9 mouse cellular contexts compared by ENCODE assay signal in the genomic region with DNA sequence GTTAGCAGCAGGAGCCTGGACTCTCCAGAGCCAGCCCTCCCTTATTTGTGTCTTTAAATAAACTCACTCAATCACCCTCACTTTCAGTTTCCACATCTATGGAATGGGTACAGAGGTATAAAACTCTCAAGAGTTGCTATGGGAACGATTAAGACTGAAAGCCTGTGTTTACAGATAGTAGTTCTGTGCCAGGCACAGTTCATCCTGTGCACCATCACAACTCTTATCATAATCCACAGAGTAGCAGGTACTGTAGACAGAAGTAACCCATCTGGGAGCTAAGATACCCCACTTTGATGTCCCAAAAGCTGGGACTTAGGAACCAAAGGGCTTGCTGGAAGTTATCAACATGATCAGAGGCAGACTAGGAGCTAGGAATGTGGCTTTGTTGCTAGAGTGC. TPM values are rescaled to one million over a fixed set of nuclear protein-coding genes. Genes with fewer than 3 reads are reported as not detected.
DNase-seq lines count a peak whose midpoint lies in the region; ATAC-seq lines count a peak whose summit lies in the region.
"Had no signal": no experiment of that assay in that cellular context is flagged by ENCODE, and none has a peak within 500 bp of the region (broad histone marks: within the 10 kb centered on the region; RNA-seq: fewer than 3 reads in every experiment).

No protein-coding gene starts in this region.

- no peak overlapping the region for H3K4me2 ChIP-seq in forebrain, embryonic 15.5 days (replicated peaks)
- peak overlapping the region; percentile 88; the same call in 1 of the 2 replicates for H3K4me2 ChIP-seq in lung, embryonic 16.5 days (ENCODE audit: low read depth, low read length)
- H3K4me2 ChIP-seq in limb, embryonic 15.5 days, result peak overlapping the region; percentile 79
- peak overlapping the region; percentile 71 for H3K4me2 ChIP-seq in stomach, embryonic 14.5 days (replicated peaks; ENCODE audit: low read depth, low read length)

- no peaks in the 10 kb centered on the region for H3K36me3 ChIP-seq in forebrain, embryonic 10.5 days (replicated peaks)
- no peaks in the 10 kb centered on the region for H3K36me3 ChIP-seq in forebrain, embryonic 15.5 days
- H3K36me3 ChIP-seq in lung, embryonic 16.5 days (ENCODE audit: control insufficient read depth, insufficient read depth, low read length), result no peaks in the 10 kb centered on the region
- no peaks in the 10 kb centered on the region for H3K36me3 ChIP-seq in limb, embryonic 15.5 days
- no peaks in the 10 kb centered on the region for H3K36me3 ChIP-seq in stomach, embryonic 14.5 days (ENCODE audit: control insufficient read depth, insufficient read depth, low read length)

- peaks cover 42% of the 10 kb centered on the region for H3K4me1 ChIP-seq in forebrain, embryonic 10.5 days
- peaks cover 19% of the 10 kb centered on the region for H3K4me1 ChIP-seq in forebrain, embryonic 15.5 days
- peaks cover 6% of the 10 kb centered on the region; the same call in 1 of the 2 replicates for H3K4me1 ChIP-seq in lung, embryonic 16.5 days (replicated peaks; ENCODE audit: control insufficient read depth, insufficient read depth, low read length)
- H3K4me1 ChIP-seq in limb, embryonic 15.5 days, result peaks cover 21% of the 10 kb centered on the region
- H3K4me1 ChIP-seq in stomach, embryonic 14.5 days (ENCODE audit: control insufficient read depth, insufficient read depth, low read length), result peaks cover 8% of the 10 kb centered on the region

- ATAC-seq in forebrain, embryonic 15.5 days (replicated peaks), result no peak
- ATAC-seq in lung, embryonic 16.5 days (ENCODE audit: low read depth), result no peak
- no peak for ATAC-seq in limb, embryonic 15.5 days (ENCODE audit: insufficient number of reproducible peaks, low FRiP score, low TSS enrichment, low read depth)
- ATAC-seq in stomach, embryonic 14.5 days (ENCODE audit: insufficient number of reproducible peaks, insufficient read depth, low FRiP score, low read depth), result no peak

- no peak overlapping the region for H3K27ac ChIP-seq in forebrain, embryonic 10.5 days
- no peak overlapping the region for H3K27ac ChIP-seq in forebrain, embryonic 15.5 days (replicated peaks)
- H3K27ac ChIP-seq in lung, embryonic 16.5 days (ENCODE audit: low read length), result no peak overlapping the region
- H3K27ac ChIP-seq in limb, embryonic 15.5 days, result peak overlapping the region; percentile 86
- no peak overlapping the region for H3K27ac ChIP-seq in stomach, embryonic 14.5 days (ENCODE audit: low read length)

- H3K9me3 ChIP-seq in forebrain, embryonic 10.5 days, result no peaks in the 10 kb centered on the region
- no peaks in the 10 kb centered on the region for H3K9me3 ChIP-seq in forebrain, embryonic 15.5 days
- H3K9me3 ChIP-seq in lung, embryonic 16.5 days (ENCODE audit: control insufficient read depth, low read length), result no peaks in the 10 kb centered on the region
- H3K9me3 ChIP-seq in limb, embryonic 15.5 days, result no peaks in the 10 kb centered on the region
- no peaks in the 10 kb centered on the region for H3K9me3 ChIP-seq in stomach, embryonic 14.5 days (ENCODE audit: control insufficient read depth, low read depth, low read length)

- peak overlapping the region; percentile 51; the same call in 1 of the 2 replicates for H3K4me3 ChIP-seq in forebrain, embryonic 10.5 days
- H3K4me3 ChIP-seq in forebrain, embryonic 15.5 days, result no peak overlapping the region
- H3K4me3 ChIP-seq in lung, embryonic 16.5 days (ENCODE audit: low read length), result no peak overlapping the region
- H3K4me3 ChIP-seq in limb, embryonic 15.5 days, result peak overlapping the region; percentile 58
- 0 out of 2 replicates have a peak overlapping the region, but pooled peaks have one; percentile 53 for H3K4me3 ChIP-seq in stomach, embryonic 14.5 days (ENCODE audit: low read depth, low read length)

- H3K9ac ChIP-seq in forebrain, embryonic 15.5 days (replicated peaks), result no peak overlapping the region
- no peak overlapping the region for H3K9ac ChIP-seq in lung, embryonic 16.5 days (ENCODE audit: low read length)
- no peak overlapping the region for H3K9ac ChIP-seq in limb, embryonic 15.5 days
- no peak overlapping the region for H3K9ac ChIP-seq in stomach, embryonic 14.5 days (replicated peaks; ENCODE audit: low read depth, low read length)

- DNase-seq in forebrain, embryonic 10.5 days (ENCODE audit: extremely low spot score, low spot score), result no peak
- no peak for DNase-seq in lung, postnatal 14 days
- no peak for DNase-seq in layer of hippocampus, postnatal 10 days (ENCODE audit: low spot score in 2 of 2)
- DNase-seq in cerebellum, adult 18-20 months, result no peak

- 82% methylated on average over 1 of the region's 1 CpGs for WGBS in forebrain, embryonic 10.5 days
- 85% methylated on average over 1 of the region's 1 CpGs for WGBS in forebrain, embryonic 15.5 days
- WGBS in lung, embryonic 16.5 days, result 59% methylated on average over 1 of the region's 1 CpGs
- 79% methylated on average over 1 of the region's 1 CpGs for WGBS in limb, embryonic 15.5 days
- 56% methylated on average over 1 of the region's 1 CpGs for WGBS in stomach, embryonic 14.5 days

- peaks cover 4% of the 10 kb centered on the region; the same call in 1 of the 2 replicates for H3K27me3 ChIP-seq in forebrain, embryonic 10.5 days (ENCODE audit: poor library complexity, severe bottlenecking)
- no peaks in the 10 kb centered on the region for H3K27me3 ChIP-seq in forebrain, embryonic 15.5 days
- H3K27me3 ChIP-seq in lung, embryonic 16.5 days (ENCODE audit: control insufficient read depth, insufficient read depth, low read depth, low read length), result no peaks in the 10 kb centered on the region
- H3K27me3 ChIP-seq in limb, embryonic 15.5 days, result no peaks in the 10 kb centered on the region
- H3K27me3 ChIP-seq in stomach, embryonic 14.5 days (ENCODE audit: control insufficient read depth, insufficient read depth, low read length), result no peaks in the 10 kb centered on the region

RNA-seq across cellular contexts. Expression of a gene that starts 1.7 kb away (rescaled TPM):
- 28.4 and 33.4 TPM in 2 replicates for polyA plus RNA-seq in forebrain, embryonic 10.5 days (2016; fragmentation: Nextera tagmentation; extraction: Ambion mirVana)
- polyA plus RNA-seq in forebrain, embryonic 15.5 days (2015; fragmentation: Nextera tagmentation; extraction: Ambion mirVana), result 91.0 and 102 TPM in 2 replicates
- polyA plus RNA-seq in lung, embryonic 16.5 days (2015; fragmentation: Nextera tagmentation; extraction: Ambion mirVana), result 95.9 and 116 TPM in 2 replicates
- polyA plus RNA-seq in limb, embryonic 15.5 days (2015; fragmentation: Nextera tagmentation; extraction: Ambion mirVana), result 127 and 128 TPM in 2 replicates
- polyA plus RNA-seq in stomach, embryonic 14.5 days (2014; fragmentation: Nextera tagmentation; extraction: Ambion mirVana), result 112 and 116 TPM in 2 replicates
- total RNA-seq in layer of hippocampus, postnatal 10 days (2021), result 100 to 1,000 TPM; 169 to 181 TPM

RNA-seq across cellular contexts. Expression of a gene that starts 12.6 kb away (rescaled TPM):
- not detected in 2 replicates for polyA plus RNA-seq in forebrain, embryonic 10.5 days (2016; fragmentation: Nextera tagmentation; extraction: Ambion mirVana)
- polyA plus RNA-seq in forebrain, embryonic 15.5 days (2015; fragmentation: Nextera tagmentation; extraction: Ambion mirVana), result 0.19 and 1.1 TPM in 2 replicates
- 1.4 and 1.8 TPM in 2 replicates for polyA plus RNA-seq in lung, embryonic 16.5 days (2015; fragmentation: Nextera tagmentation; extraction: Ambion mirVana)
- not detected in 2 replicates for polyA plus RNA-seq in limb, embryonic 15.5 days (2015; fragmentation: Nextera tagmentation; extraction: Ambion mirVana)
- not detected in 2 replicates for polyA plus RNA-seq in stomach, embryonic 14.5 days (2014; fragmentation: Nextera tagmentation; extraction: Ambion mirVana)
- 1 to 10 TPM; 1.9 to 3.5 TPM for total RNA-seq in layer of hippocampus, postnatal 10 days (2021)
- polyA plus RNA-seq: heart, embryonic 11.5 days had no signal

Comparison
In these comparisons a context has a peak if more than half of its experiments do, and no peak if none do; other contexts are left out.
1. H3K4me3 ChIP-seq: peak in forebrain, embryonic 10.5 days (single experiment), limb, embryonic 15.5 days (single experiment) and stomach, embryonic 14.5 days (single experiment); none in forebrain, embryonic 15.5 days (single experiment) and lung, embryonic 16.5 days (single experiment).